Mouse (Mus musculus) adipocyte (in vitro differentiated cells): ENCODE measurements around the gene Mtmr10.

Experiments used
- DNase-seq: peaks from one replicate; pipeline ENCODE4 v3.0.0-alpha.2; 2016; ENCODE audit warnings: low spot score

Mtmr10 gene

GRCm38 (mm10) chr7:64287414-64288091 lies at the start of gene Mtmr10:
Gene Mtmr10 (plus strand): TSS chr7:64287653.
- DNase-seq: peak; percentile 95

- no peak for DNase-seq
Observed at GRCm38 (mm10) chr7:64237747-64238146, 49.7 kb upstream of the Mtmr10 start.

GRCm38 (mm10) chr7:64238410-64239086 lies 48.9 kb upstream of the Mtmr10 start:
- DNase-seq: no peak

GRCm38 (mm10) chr7:64239138-64239805 lies 48.2 kb upstream of the Mtmr10 start:
- peak; percentile 21 for DNase-seq

- peak; percentile 12 for DNase-seq
Observed at GRCm38 (mm10) chr7:64239806-64240315, 47.6 kb upstream of the Mtmr10 start.

- no peak for DNase-seq
Observed at GRCm38 (mm10) chr7:64242424-64242823, 45.0 kb upstream of the Mtmr10 start.

- no peak for DNase-seq
Observed at GRCm38 (mm10) chr7:64244371-64244770, 43.1 kb upstream of the Mtmr10 start.

- DNase-seq: no peak
Observed at GRCm38 (mm10) chr7:64246713-64247112, 40.7 kb upstream of the Mtmr10 start.

GRCm38 (mm10) chr7:64248352-64248751 lies 39.1 kb upstream of the Mtmr10 start:
- DNase-seq: no peak

GRCm38 (mm10) chr7:64249715-64250114 lies 37.7 kb upstream of the Mtmr10 start:
- no peak for DNase-seq

- DNase-seq: no peak
Observed at GRCm38 (mm10) chr7:64250417-64250816, 37.0 kb upstream of the Mtmr10 start.

- no peak for DNase-seq
Observed at GRCm38 (mm10) chr7:64253736-64254135, 33.7 kb upstream of the Mtmr10 start.

- DNase-seq: no peak
Observed at GRCm38 (mm10) chr7:64265502-64266279, 21.8 kb upstream of the Mtmr10 start.

GRCm38 (mm10) chr7:64266587-64266986 lies 20.9 kb upstream of the Mtmr10 start:
- no peak for DNase-seq

- no peak for DNase-seq
Observed at GRCm38 (mm10) chr7:64271926-64272325, 15.5 kb upstream of the Mtmr10 start.

GRCm38 (mm10) chr7:64275518-64275917 lies 11.9 kb upstream of the Mtmr10 start:
- DNase-seq: no peak

- DNase-seq: peak; percentile 14
Observed at GRCm38 (mm10) chr7:64276921-64277320, 10.5 kb upstream of the Mtmr10 start.

- DNase-seq: no peak
Observed at GRCm38 (mm10) chr7:64278526-64278925, 8.9 kb upstream of the Mtmr10 start.

- no peak for DNase-seq
Observed at GRCm38 (mm10) chr7:64279548-64279947, 7.9 kb upstream of the Mtmr10 start.

GRCm38 (mm10) chr7:64286566-64286965 lies 887 bp upstream of the Mtmr10 start:
- peak; percentile 31 for DNase-seq

GRCm38 (mm10) chr7:64289416-64289815 lies 2.0 kb downstream of the Mtmr10 start:
- no peak for DNase-seq

- no peak for DNase-seq
Observed at GRCm38 (mm10) chr7:64290431-64290830, 3.0 kb downstream of the Mtmr10 start.
